Mouse (Mus musculus) A20 (cell line): ENCODE data around the gene Kcnk4.

ENCODE experiments used
- DNase-seq: peaks from one replicate; pipeline ENCODE4 v3.0.0-alpha.2; 2011; ENCODE audit warnings: low read depth, low spot score

Kcnk4 gene

DNA sequence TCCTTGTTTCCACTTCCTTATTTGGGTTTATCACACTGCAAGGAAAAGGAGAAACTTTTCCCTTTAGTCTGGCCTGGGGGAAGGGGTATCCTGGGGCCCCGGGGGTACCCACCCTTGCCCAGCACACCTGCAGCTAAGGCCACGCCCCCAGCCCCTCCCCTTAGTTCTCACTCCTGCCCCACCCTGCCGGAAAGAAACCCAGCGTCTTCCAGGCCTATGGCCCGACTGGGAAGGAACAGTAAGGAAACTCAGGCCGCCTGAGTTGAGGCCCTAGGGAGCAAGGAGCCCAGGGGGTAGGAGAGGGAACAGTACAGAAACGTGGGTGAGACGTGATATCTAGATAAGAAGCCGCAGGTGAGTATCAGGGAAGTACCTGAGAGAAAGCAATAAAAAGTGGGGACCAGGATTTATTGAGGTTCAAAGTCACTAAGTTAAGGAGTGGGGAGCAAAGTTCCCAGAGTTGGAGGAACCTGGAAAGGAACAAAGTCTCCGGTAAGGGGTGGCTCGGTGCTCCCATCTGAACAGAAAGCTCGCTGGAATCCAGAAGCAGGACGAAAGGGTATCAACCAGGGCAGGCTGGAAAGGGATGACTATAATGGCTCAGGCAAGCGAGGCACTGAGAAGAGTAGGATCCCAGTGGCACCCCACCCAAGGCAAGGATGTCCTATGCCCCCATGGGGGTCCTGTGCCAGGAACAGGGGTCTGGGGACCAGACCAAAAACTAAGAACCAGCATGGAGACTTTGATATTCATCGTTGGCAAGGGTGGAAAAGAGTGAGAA is 34.4 kb upstream of the Kcnk4 start:
- DNase-seq: peak; percentile 47

DNA sequence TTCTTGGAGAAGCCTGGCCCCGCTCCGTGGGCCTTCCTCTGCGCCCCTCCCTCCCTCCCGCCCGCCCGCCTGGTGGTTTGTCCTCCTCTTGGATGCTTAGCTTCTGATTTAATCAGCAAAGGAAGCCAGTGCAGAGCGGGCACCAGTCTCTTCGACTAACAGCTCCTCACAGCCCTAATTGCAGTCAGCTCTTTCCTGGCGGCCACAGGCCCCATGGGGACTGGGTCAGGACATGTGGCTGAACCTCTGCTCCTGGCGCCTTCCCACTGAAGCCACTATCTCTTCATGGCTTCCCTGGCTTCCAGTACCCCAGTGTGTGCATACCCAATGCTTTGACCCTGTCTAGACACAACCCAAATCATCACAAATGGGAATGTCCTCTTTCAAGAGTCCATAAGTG is 22.1 kb upstream of the Kcnk4 start:
- DNase-seq: no peak

DNA sequence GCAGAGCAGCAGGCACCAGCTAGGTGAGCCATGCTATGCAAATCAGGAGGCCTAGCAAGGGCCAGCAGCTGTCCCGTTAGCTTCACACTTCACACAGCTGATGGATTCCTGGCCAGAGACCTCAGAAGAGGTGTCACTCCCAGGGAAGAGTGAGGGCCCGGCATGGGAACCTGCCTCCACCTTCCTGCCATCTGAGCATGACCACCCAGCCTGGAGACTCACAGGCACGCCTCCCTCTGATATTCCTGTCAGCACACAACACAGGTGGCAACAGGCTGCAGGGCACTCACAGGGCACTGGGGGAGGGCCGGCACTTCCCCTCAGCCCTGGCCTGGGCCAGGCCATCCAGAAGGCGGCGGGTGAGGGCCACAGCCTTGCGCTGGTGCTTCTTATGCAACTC is 21.1 kb upstream of the Kcnk4 start:
- DNase-seq: peak; percentile 60

DNA sequence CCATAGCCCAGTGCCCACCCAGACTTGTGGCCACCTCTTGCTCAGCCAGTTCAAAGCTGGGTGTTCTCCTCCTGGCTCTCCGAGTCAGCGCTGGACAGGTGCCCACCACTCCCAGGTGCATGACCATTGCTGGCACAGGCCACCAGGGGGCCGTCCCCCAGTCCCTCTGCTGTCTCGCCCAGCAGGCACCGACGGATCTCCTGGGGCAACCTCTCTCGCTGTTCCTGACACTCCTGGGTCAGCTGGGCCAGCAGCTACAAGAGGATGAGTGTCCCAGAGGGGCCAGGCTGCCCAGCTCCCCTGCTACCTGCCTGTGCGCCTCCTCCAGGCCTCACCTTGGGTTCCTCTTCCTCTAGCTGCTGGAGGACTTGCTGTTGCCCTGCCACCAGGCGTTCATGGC is 19.7 kb upstream of the Kcnk4 start:
- DNase-seq: peak; percentile 47

DNA sequence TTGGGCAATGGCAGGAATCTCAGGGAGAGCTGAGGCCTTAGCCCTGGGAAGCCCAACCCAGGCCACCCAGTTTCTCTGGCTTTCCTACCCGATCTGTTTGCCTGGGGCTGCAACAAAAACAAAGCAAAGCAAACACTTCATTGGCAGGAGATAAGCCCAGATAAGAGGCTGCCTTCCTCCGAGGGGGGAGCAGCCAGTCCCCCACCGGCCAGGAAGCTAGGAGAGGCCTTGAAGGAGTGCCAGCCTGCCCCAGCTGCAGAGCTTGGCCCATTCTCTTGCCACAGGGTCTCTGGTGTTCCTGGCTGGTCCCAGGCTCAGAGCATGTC is 18.4 kb upstream of the Kcnk4 start:
- no peak for DNase-seq

DNA sequence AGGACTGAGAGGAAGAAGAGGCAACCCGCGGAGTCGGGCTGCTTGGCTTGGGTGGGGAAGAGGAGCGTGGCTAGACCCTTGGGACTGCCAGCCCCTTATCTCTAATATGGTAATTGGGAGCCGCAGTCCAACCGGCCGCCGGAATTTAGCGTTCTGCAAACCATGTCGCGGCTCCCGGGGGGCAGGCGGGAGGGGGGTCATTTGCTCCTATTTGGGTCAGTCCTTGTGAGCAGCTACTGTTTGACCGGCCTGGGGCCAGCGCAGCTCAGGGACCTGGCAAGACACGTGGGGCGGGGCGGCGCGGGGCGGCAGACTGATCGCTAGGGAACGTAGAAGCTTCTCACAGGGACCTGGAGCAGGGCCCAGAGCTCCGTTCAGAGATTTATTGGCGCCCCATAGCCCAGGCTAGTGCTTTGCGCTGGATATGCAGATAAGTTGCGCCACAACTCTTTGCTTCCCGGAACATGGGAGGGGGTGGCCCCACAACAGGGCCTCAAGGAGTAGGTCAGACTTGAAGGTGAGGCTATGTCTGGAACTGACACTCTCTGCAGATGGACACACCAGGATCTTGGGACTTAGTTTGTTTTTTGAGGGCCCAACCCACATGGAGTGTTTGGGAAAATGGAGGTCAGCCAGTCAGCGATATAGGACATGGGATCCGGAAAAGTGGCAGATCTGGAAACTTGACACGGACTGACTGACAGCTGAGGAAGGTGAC is 17.8 kb upstream of the Kcnk4 start:
- DNase-seq: peak; percentile 64

DNA sequence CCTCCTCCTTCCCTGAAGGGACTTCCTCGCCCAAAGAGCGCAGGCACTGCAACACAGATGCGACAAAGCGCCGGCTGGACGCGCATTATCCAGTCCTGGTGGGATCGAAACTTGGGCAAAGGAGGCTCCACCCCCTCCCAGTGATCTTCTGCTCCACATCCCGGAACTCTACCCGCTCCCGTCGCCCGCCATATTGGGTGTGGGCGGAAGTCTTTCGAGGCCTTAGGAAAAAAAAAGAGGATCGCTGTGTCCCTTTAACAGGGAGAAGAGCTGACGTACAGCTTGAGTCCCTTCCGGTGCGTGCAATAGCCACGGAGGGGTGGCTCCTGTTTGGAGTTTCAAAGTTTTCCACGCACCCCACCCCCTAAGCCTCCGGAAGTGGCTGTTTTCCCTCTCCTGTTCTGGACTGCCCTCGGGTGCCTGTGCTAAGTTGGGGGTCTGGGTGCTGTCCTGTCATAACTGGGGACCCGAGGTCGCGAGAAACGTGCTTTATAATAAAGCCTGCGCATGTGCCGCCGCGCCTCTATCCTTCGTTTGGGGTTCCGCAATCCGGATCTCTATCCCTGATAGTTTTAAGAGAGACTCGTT is 17.2 kb upstream of the Kcnk4 start:
- DNase-seq: peak; percentile 89

DNA sequence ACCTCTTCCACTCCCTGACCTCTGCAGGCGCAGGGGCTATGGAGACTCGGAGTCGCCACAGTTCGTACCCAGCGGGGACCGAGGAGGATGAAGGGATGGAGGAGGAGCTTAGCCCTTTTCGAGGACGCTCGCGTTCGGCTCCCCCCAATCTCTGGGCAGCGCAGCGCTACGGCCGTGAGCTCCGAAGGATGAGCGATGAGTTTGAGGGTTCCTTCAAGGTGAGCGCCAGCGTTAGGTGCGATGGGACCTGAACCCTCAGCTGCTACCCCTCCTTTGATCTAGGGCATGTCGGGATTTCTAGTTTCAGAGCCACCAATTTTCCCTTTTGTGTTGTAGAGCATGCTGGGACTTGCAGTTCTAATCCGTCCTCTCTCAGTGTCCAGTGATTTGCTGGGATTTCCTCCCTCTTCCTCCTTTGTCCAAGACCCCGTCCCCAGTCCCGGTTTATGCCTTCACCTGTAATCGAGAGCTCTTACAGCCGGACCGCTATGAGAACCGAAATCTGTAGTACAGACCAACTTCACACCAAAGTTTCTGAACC is 16.4 kb upstream of the Kcnk4 start:
- peak; percentile 77 for DNase-seq

DNA sequence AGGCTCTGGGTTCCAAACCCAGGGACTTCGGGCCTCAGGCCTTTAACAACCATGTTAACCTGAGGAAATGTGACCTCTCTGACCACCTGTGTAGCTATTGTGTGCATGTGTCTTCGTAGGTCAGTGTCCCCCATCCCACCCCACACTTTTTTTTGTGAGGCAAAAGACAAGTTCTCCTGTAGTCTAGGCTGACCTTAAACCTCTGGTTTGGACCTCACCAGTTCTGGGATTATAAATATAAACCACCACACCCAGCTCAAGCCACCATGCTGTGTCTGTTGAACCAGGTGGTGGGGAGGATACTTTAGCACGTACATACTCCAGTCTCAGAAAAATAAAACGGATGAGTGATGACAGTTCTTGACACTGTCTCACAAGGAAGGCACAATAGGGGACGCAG is 15.6 kb upstream of the Kcnk4 start:
- no peak for DNase-seq

DNA sequence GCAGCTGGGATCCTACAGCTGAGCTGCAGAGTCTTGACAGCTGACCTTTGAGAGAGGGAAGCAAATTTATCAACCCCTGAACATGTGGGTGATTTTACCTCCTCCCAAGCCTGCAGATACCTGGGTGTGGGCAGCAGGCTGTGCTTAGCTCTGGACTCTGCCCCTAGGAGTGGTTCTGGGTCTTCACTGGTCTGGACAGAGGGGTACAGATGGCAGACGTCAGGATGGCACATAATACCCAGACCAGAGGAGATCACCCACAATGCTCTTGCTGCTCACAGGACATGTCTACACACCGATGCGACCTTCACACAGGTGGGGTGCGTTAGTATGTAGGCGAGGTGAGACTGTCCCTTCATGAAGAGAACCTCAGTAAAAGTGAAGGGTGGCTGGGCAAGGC is 15.2 kb upstream of the Kcnk4 start:
- no peak for DNase-seq

DNA sequence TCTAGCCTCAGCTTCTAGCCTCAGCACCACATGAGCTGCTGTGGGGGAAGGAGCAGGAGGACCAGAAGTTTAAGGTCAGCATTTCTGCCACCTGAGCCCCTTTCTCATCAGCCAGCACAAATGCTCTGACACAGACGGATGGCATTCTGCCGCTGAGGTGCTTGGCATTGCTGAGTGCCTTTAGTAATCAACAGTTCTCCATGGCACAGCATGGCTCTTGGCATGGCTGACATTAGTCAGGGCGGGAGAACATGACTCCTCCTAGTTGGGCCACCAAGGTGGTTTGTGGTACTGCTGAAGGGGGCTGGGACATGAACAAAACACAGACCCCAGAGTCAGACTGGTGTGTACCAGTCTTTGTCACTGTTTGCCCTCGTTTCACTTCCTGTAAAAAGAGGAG is 13.9 kb upstream of the Kcnk4 start:
- no peak for DNase-seq

DNA sequence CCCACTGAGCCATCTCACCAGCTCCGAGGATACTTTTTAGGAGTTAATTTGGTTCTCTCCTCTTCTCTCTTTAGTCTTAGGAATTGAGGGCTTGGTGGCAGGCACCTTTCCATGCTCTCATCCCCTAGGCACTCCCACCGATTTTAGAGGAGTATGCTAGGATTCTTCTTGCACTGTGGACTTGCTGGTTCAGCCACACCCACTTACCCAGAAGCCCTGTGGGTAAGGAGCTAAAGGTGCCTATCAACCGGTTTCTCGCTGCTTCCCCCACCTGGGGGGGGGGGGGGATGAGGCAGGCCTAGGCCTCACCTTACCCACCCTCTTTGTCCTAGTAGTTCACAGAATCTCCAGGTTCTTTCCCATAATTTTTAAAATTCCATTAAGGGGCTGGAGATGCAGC is 13.4 kb upstream of the Kcnk4 start:
- DNase-seq: no peak

DNA sequence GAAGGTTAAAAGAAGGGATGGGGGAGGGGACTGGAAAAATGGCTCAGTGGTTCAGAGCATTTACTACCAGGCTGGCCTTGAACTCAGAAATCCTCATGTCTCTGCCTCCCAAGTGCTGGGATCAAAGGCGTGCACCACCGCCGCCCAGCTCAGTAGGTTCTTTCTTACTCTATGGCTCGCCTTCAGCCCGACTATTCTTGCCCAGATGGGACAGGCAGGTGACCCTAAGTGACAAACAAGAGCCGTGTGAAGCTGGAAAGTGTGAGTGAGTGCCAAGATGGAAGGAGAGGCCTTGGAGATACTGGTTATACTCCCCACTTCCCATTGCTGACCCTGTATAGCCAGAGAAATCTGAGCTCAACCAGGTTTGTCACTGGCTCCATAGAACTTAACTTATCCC is 9.4 kb upstream of the Kcnk4 start:
- no peak for DNase-seq

DNA sequence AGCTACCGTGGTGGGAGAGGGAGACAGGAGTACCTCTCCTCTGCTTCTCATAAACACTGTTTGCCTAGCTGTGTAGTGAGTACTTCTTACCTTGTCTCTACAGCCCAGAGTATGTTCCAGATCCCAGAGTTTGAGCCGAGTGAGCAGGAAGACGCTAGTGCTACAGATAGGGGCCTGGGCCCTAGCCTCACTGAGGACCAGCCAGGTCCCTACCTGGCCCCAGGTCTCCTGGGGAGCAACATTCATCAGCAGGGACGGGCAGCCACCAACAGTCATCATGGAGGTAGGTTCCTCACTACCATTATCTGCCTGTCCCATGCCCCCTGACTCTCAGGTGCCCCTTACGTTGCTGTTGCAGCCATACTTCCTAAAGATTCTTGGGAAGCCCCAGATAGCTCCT is 8.4 kb upstream of the Kcnk4 start:
- DNase-seq: no peak

DNA sequence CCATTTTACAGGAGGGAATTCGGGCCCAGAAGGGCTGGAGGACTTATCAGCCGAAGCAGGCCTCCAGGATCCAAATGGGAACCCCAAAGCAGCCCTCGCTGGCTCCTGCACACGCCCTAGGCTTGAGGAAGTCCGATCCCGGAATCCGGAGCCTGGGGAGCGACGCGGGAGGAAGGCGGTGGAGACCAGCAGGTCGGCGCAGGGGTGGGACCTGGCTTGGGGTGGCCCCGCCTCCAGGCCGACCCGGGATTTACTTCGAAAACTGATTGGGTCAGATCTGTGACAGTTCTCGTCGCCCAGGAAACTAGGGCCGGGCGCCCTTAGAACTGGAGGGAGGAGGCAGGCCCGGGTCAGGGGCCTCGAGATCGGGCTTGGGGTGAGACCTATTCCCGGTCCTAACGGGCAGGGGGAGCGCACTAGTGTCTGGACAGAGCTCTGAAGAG is 8.0 kb upstream of the Kcnk4 start, which contains the start of gene Gpr137:
Gene Gpr137, minus strand, starts transcription at position 232 of the 443 bp plus-strand sequence.
- DNase-seq: peak; percentile 95

DNA sequence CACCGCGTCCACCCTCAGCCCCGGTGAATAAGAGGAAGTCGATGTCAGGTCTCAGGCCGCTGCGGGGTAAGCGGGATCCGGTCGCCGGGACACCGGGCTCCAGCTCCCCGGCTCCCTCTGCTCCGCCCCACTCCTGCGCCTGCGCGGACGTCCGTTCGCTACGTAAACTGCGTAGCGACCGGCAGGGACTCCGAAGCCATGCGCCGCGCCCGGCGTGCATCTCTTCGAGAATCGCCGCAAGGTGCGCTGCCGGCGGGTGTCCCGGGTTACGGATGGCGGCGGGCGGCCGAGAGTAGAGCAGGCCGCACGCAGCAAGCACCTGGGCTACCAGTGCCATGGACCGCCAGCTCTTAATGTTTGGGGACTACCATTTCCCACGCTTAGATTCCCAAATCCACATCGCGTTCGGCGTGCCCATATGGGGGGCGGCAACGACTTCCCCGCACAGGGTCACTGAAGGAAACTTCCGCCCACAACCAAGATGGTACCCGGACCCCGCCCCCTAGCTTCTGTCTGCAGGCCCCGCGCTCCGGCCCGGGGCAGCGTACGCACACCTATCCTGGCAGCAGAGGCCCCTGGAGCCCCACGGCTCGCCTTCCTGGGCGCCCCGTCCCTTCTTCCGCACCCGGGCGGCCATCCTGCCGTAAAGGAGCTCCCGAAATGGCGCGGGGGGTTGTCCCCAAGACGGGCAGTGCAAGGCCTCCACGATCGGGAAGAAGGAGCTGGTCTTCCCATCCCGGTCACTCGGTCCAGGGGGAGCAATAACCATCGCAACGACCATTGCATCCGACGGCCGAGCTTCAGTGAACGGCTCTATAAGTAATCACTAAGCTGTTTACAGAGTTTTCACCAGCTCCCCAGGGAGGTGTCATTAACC is 7.3 kb upstream of the Kcnk4 start, which contains the start of gene Bad:
Gene Bad, plus strand, starts transcription at position 490 of the 877 bp plus-strand sequence.
- DNase-seq: peak; percentile 96

DNA sequence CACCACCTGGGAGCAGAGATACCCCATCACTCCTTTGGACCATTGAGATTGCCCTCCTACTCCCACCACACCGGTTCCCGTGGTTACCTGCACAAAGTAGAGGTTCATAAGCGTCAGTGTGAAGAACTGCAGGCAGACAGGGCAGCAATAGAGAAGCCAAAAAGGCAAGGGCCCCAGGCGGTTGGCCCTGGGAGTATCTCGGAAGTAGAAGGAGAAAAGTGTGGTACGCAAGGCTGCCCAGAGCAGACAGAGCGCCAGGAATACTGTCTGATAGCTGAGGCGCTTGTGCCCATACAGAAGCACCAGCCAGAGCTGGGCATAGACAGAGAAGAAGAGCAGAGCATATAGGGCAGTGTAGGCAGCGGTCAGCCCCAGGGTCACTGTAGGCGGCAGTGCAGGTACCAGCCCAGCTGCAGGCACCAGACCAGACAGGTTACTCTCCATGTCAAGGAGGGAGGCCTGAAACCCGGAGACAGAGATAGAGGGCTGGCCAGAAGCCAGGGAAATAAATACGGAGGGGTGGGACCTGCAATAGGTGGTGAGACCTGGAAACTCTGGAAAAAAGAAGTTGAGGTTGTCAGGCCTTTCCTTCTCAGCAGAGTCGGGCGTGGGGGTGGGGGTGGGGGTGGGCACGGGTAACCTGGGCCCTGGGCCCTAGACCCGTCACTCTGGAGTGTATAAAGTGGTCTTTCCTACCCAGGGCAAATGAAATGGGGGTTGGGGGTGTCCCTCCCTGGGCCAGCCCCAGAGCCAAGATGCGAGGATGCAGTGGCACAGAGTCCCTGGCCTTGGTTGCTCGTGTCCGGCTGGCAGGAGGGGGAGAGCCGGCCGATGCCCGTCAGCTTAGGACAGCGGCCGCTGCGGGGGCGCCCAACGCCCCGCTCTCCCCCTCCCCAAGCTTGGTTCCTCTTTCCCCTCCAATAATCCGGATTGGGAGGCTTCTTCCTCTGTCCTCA is 6.4 kb upstream of the Kcnk4 start:
- no peak for DNase-seq

DNA sequence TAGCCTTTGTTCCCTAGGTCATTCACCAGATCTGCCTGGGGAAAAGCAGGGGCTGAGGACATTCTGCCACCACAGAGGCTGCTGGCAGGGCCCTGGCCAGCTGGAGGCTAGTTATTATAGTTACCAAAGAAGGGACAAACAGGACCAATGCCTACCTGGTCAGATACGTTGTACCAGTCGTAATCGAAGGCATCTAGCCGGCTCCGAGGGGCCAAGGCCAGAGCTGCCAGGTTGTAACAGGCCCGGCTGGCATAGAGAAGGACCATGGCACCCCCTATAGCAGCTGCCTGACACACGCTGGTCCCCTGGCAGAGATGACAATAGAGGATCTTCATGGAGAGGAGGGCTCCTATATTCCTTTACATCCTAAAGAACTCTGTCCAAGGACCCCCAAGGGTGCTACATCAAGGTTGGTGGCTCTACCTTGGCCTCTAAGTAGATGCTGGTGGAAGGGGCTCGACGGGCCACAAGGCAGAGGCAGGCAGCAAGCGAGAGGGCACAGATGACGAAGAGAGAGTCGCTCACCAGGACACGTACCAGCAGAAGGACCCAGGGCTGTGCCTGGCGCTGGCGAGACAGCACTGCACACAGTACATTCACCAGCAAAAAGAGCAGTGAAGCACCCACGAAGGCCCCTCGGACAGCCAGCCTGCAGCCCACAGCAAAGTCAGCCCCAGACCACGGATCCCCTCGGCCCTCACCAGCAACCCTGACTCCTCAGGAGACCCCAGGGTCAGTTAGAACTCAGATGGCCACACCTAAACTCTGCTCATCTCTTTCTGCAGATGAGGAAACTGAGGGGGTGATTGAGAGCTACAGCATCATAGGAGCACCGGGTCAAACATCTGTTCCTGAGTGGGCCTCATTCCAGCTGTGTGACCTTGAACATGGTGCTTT is 5.0 kb upstream of the Kcnk4 start:
- DNase-seq: no peak
